Mouse (Mus musculus) embryonic facial prominence, embryonic 11.5 days (tissue): ENCODE results near the gene Uqcr10. TPM values are rescaled to one million over a fixed set of nuclear protein-coding genes. Genes with fewer than 3 reads are reported as not detected.

Experiments used
- ATAC-seq: fragments of 200-750 bp; cut with Nextera tagmentation; replicated peaks from 2 replicates; pipeline ENCODE4 v1.8.0; 2017; ENCODE audit warnings: low read depth; ENCODE audit not compliant: insufficient number of reproducible peaks, low FRiP score, low TSS enrichment
- DNase-seq: peaks from one replicate; pipeline ENCODE4 v3.0.0-alpha.2; 2015; ENCODE audit warnings: low spot score
- H3K27ac ChIP-seq: fragments of 300-500 bp; sonication (generic); replicated peaks from 2 replicates; pipeline ENCODE4 v1.5.1; 2014; ENCODE audit warnings: mild to moderate bottlenecking, low read depth, low read length, control low read depth
- H3K27me3 ChIP-seq: fragments of 300-500 bp; sonication (generic); 2 replicates; pipeline ENCODE4 v1.6.1; 2014; ENCODE audit warnings: mild to moderate bottlenecking, low read length, moderate library complexity, mixed read lengths; ENCODE audit not compliant: control insufficient read depth, insufficient read depth
- H3K36me3 ChIP-seq: fragments of 300-500 bp; sonication (generic); replicated peaks from 2 replicates; pipeline ENCODE4 v1.6.1; 2014; ENCODE audit warnings: low read depth, mild to moderate bottlenecking, low read length, moderate library complexity, mixed read lengths; ENCODE audit not compliant: control insufficient read depth, insufficient read depth
- H3K4me1 ChIP-seq: fragments of 300-500 bp; sonication (generic); 2 replicates; pipeline ENCODE4 v1.6.1; 2014; ENCODE audit warnings: low read length, mixed read lengths; ENCODE audit not compliant: control insufficient read depth, insufficient read depth
- H3K4me2 ChIP-seq: fragments of 300-500 bp; sonication (generic); 2 replicates; pipeline ENCODE4 v1.6.1; 2014; ENCODE audit warnings: low read depth, mild to moderate bottlenecking, control low read depth, low read length, moderate library complexity
- H3K4me3 ChIP-seq: fragments of 300-500 bp; sonication (generic); 2 replicates; pipeline ENCODE4 v1.5.1; 2014; ENCODE audit warnings: low read depth, low read length, control low read depth
- H3K9ac ChIP-seq: fragments of 300-500 bp; sonication (generic); replicated peaks from 2 replicates; pipeline ENCODE4 v1.6.1; 2014; ENCODE audit warnings: mild to moderate bottlenecking, control low read depth, low read length
- H3K9me3 ChIP-seq: fragments of 300-500 bp; sonication (generic); replicated peaks from 2 replicates; pipeline ENCODE4 v1.6.1; 2016; ENCODE audit warnings: mild to moderate bottlenecking, low read length, inconsistent platforms, mixed read lengths; ENCODE audit not compliant: control insufficient read depth
- WGBS: fragments of 180-500 bp; shearing (Covaris S2); extraction: QIAGEN DNeasy Blood & Tissue Kit; methylation state at CpG from one replicate; pipeline ENCODE4 v1.1.7; 2014; 5-methylcytosine and 5-hydroxymethylcytosine counted together
- polyA plus RNA-seq: library from polyadenylated mRNA; unstranded; fragments of >200 nt; fragmentation: Nextera tagmentation; extraction: Ambion mirVana; gene quantifications from 2 replicates; pipeline ENCODE4 v1.2.1, GENCODE M21; 2014

The Uqcr10 gene
- polyA plus RNA-seq, 1 experiment from 2014 or later: 564 TPM

DNA sequence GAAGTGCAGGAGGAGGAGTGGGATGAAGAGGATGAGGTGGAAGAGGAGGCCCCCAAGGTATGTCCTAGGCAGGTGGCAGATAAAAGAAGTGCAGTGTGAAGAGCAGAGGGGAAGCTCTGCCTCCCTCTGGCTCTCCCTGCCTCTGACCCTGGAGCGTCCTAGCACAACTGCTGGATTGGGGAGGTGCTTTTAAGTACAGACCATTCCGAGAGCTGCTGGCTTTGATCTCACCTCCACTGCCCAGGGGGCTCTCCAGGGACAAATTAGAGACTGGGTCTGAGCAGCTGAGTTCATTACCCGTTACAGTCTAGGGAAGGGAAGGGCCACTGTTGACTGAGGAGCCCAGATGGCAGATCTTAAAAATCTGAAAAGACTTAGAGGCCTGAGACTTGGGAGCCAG is 24.0 kb downstream of the Uqcr10 start:
- no peaks in the 10 kb centered on the region; the same call in none of the 2 replicates for H3K36me3 ChIP-seq
- DNase-seq: no peak
- 36% methylated on average over 3 of the region's 3 CpGs for WGBS
- no peak overlapping the region for H3K4me3 ChIP-seq
- no peak overlapping the region for H3K27ac ChIP-seq
- no peak overlapping the region for H3K9ac ChIP-seq
- no peak overlapping the region for H3K4me2 ChIP-seq
- no peak for ATAC-seq
- H3K27me3 ChIP-seq: no peaks in the 10 kb centered on the region
- H3K4me1 ChIP-seq: no peaks in the 10 kb centered on the region
- no peaks in the 10 kb centered on the region for H3K9me3 ChIP-seq

DNA sequence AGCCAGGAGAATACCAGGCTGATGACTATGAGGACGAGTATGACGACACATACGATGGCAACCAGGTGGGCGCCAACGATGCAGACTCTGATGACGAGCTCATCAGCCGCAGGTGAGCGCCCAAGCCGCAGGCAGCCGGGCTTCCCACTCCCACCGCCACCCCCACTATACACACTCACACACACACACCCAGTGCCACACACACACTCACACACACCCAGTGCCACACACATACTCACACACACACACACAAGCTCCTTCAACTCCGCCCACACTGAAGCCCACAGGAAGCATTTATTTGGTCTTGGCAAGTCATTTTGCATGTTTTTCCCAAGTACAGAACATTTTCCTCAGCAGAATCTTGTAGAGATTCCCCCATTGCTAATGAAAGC is 24.7 kb downstream of the Uqcr10 start:
- Histone ChIP-seq H3K27ac (no peak overlapping the region), H3K4me1 (no peaks in the 10 kb centered on the region), H3K9ac (no peak overlapping the region), H3K36me3 (no peaks in the 10 kb centered on the region; the same call in none of the 2 replicates), H3K9me3 (no peaks in the 10 kb centered on the region), H3K4me2 (no peak overlapping the region), H3K27me3 (no peaks in the 10 kb centered on the region), H3K4me3 (no peak overlapping the region)
- 89% methylated on average over 12 of the region's 12 CpGs for WGBS
- ATAC-seq (no peak), DNase-seq (no peak)

DNA sequence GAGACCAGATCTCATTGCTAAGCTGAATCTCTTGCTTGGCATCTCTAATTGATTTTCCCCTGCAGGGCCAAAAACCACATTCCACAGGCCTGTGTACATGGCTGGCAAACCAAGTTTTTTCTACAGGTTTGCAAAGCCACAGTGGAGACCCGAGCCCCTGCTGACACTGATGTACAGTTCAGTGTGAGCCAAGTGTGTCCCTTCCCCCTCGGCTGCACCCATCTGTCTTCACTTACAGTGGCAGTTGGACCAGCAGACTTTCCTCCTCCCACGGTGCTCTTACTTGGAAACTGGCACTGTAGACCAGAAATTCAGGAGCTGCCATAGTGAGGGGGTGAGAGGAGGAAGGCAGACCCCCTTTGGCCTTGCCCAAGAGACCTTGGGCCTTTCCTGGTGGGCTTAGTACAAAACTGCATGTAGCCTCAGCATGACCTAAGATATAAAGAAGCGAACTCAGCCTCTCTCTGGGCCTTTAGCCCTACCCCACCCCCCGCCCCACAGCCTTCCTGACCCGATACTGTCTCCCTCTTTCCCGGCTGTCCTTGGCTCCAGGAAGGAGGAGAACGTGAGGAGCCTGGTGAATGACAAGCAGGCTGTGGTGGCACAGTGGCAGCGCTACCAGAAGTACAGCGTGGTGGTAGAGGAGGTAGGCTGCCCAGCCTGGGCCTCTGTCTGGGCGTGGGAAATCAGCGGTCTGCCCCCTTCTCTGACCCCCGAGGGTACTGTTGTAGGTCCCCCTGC is 25.3 kb downstream of the Uqcr10 start:
- no peaks in the 10 kb centered on the region for H3K4me1 ChIP-seq
- no peaks in the 10 kb centered on the region for H3K9me3 ChIP-seq
- H3K36me3 ChIP-seq: no peaks in the 10 kb centered on the region; the same call in none of the 2 replicates
- 64% methylated on average over 13 of the region's 13 CpGs for WGBS
- no peak overlapping the region for H3K27ac ChIP-seq
- ATAC-seq: 0 out of 2 replicates have a peak, but pooled peaks have one; percentile 58
- H3K4me2 ChIP-seq: no peak overlapping the region
- no peak overlapping the region for H3K9ac ChIP-seq
- peak; percentile 33 for DNase-seq
- no peak overlapping the region for H3K4me3 ChIP-seq
- no peaks in the 10 kb centered on the region for H3K27me3 ChIP-seq

DNA sequence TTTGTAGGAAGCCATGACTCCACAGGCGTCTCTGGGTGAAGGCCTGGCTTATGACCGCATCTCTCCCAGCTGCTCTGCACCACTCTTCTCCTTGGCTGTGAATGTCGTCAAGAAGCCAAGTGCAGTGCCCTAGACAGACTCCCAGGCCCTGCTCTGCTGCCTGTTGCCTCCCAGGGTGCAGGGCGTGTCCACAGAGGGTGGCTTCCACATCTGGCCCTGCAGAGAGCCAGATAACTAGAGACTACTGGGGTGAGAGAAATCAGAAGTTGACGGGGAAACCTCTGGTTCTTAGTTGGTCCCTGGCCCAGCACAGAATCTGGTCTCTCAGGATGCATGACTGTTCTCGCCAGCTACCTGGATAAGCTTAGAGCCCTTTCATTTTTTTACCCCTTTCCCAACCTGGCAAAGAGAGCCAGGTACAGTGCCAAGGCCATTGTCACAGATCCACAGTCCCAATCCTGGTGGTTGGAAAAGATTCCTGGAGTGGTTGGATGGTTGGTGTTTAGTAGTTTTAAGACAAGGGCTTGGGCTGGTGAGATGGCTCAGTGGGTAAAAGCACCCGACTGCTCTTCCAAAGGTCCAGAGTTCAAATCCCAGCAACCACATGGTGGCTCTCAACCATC is 26.8 kb downstream of the Uqcr10 start:
- H3K27ac ChIP-seq: no peak overlapping the region
- no peaks in the 10 kb centered on the region; the same call in none of the 2 replicates for H3K36me3 ChIP-seq
- H3K4me3 ChIP-seq: no peak overlapping the region
- no peaks in the 10 kb centered on the region for H3K9me3 ChIP-seq
- DNase-seq (no peak), ATAC-seq (no peak)
- H3K27me3 ChIP-seq: no peaks in the 10 kb centered on the region
- no peak overlapping the region for H3K4me2 ChIP-seq
- H3K4me1 ChIP-seq: no peaks in the 10 kb centered on the region
- no peak overlapping the region for H3K9ac ChIP-seq
- 88% methylated on average over 7 of the region's 7 CpGs for WGBS

DNA sequence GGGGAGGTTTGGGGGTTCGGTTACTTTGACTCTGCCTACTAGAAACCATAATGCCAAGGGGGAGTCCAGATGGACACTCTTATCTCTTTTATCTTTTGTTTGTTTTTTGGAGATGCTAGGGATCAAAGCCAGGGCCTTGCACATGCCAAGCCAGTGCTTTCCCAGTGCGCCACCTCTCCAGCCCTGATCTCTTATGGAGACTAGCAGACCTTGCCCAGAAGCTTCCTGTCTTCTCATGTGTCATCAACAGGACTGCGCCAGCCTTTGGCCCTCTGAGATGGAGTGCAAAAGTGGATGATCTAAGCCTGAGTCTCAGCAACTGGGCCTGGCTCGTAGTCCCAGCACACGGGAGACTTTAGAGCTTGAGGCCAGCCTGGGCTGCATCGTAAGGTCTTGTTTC is 28.4 kb downstream of the Uqcr10 start:
- Histone ChIP-seq H3K9me3 (no peaks in the 10 kb centered on the region), H3K4me2 (no peak overlapping the region), H3K4me3 (no peak overlapping the region), H3K36me3 (no peaks in the 10 kb centered on the region; the same call in none of the 2 replicates), H3K4me1 (no peaks in the 10 kb centered on the region), H3K27me3 (no peaks in the 10 kb centered on the region), H3K27ac (no peak overlapping the region), H3K9ac (no peak overlapping the region)
- DNase-seq (no peak), ATAC-seq (no peak)
- 91% methylated on average over 6 of the region's 6 CpGs for WGBS

DNA sequence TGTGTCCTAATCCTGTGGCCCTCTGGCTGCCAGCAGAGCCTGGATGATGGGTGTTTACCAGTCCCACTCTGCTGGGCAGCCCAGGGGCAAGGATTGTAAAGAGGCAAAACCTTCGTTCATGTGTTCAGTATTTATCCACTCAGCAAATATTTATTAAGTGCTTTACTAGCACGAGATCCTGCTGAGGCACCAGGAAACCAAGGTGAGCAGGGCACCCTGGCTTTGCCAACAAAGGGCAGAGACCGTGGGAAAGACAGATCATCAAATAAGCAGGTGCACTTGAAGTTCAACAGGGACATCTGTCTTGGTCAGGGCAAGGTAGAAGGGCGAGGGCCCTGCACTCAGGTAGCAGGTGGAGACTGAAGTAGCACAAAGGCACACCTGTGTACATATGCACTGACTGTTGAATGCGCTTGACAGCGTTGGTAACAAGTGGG is 29.0 kb downstream of the Uqcr10 start:
- WGBS: 88% methylated on average over 6 of the region's 6 CpGs
- no peaks in the 10 kb centered on the region for H3K4me1 ChIP-seq
- H3K36me3 ChIP-seq: no peaks in the 10 kb centered on the region; the same call in none of the 2 replicates
- DNase-seq (no peak), ATAC-seq (no peak)
- H3K4me3 ChIP-seq: no peak overlapping the region
- no peaks in the 10 kb centered on the region for H3K27me3 ChIP-seq
- no peak overlapping the region for H3K9ac ChIP-seq
- H3K9me3 ChIP-seq: no peaks in the 10 kb centered on the region
- H3K4me2 ChIP-seq: no peak overlapping the region
- no peak overlapping the region for H3K27ac ChIP-seq

DNA sequence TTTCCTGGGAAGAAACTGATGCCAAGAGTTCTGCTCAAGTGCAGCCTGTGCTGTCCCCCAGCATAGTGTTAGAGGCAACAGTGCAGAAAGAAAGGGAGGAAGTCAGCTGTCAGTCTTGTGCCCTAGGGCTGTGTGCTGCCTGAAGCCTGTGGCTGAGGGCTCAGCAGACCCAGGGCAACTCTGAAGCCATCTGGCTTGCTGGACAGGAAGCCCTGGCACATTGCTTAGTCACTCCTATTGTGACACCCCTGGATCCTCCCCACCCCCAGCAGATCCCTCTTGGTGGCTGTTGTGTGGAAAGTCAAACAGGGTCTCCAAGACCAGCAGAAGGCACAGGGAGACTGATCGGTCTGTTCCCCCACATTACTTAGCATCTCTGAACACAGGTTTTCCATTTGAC is 29.5 kb downstream of the Uqcr10 start:
- Histone ChIP-seq H3K9ac (no peak overlapping the region), H3K4me3 (no peak overlapping the region), H3K27ac (no peak overlapping the region), H3K36me3 (no peaks in the 10 kb centered on the region; the same call in 1 of the 2 replicates), H3K4me2 (no peak overlapping the region), H3K4me1 (no peaks in the 10 kb centered on the region), H3K27me3 (no peaks in the 10 kb centered on the region), H3K9me3 (no peaks in the 10 kb centered on the region)
- WGBS: 93% methylated on average over 1 of the region's 1 CpGs
- no peak for ATAC-seq
- DNase-seq: no peak

DNA sequence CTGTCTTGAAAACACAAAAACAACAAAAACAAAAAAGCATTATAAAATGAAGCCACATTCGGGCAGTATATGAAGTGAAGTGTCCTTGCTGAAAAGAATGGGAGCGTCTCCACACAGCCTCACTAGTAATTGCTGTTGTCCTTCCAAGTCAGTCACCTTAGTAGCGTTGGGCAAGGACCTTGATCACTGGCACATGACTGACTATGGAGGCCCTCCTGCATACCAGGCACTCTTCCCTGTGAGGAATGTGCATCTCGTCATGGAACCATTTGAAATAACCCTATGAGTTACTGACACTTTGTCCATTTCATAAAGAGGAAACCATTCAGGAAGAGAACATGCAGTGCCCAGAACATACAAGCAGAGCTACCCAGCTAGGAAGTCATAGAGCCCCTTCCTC is 32.4 kb downstream of the Uqcr10 start:
- Histone ChIP-seq H3K36me3 (no peaks in the 10 kb centered on the region; the same call in 1 of the 2 replicates), H3K9ac (no peak overlapping the region), H3K9me3 (no peaks in the 10 kb centered on the region), H3K27ac (no peak overlapping the region), H3K4me3 (no peak overlapping the region), H3K4me1 (no peaks in the 10 kb centered on the region), H3K27me3 (no peaks in the 10 kb centered on the region), H3K4me2 (no peak overlapping the region)
- no peak for DNase-seq
- no peak for ATAC-seq
- 89% methylated on average over 4 of the region's 4 CpGs for WGBS
